Mouse (Mus musculus): ENCODE measurements at regions not wholly inside any gene's neighbourhood (a gene's known extent, or its start where the extent isn't known, plus 50 kb on each side); places are given as distances from the start of the nearest gene placed in this dataset.
"Not testable (repeated sequence)": the region's sequence is repeated elsewhere in the genome, so short reads cannot be mapped to it uniquely, and the experiment has no call there.

DNA sequence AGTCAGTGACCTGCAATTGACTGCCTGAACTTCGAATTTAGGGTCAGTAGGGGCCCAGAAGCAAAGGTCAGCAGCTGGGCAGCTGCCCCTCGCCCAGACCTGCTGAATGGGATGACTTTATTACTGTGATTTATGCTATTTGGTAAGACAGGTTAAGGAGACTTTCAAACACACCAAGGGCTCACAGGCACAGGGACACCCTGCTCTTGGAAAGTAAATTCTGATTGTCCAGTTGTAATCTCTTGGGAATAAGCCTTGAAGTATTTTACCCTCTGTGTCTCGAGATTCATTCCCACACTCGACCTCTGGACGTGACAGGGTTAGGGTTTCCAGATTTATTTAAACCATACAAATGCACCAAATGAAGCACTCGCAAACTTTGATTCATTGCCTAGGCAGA lies 672.4 kb upstream of the Nr2f1 start:
- Histone ChIP-seq H3K9me3 (ENCODE audit: control insufficient read depth, low read length) (no peaks in the 10 kb centered on the region), H3K36me3 (ENCODE audit: control insufficient read depth, insufficient read depth, low read length) (no peaks in the 10 kb centered on the region), H3K9ac (ENCODE audit: low read depth, low read length) (no peak overlapping the region), H3K27me3 (ENCODE audit: control insufficient read depth, insufficient read depth, low read length) (no peaks in the 10 kb centered on the region), H3K27ac (ENCODE audit: low read depth, low read length) (no peak overlapping the region), H3K4me3 (ENCODE audit: low read depth, low read length) (no peak overlapping the region), H3K4me2 (replicated peaks; ENCODE audit: low read depth, low read length) (no peak overlapping the region), H3K4me1 (replicated peaks; ENCODE audit: control insufficient read depth, insufficient read depth, low read length) (no peaks in the 10 kb centered on the region)
- ATAC-seq (ENCODE audit: low FRiP score) = no peak
- peak; percentile 2 for DNase-seq (ENCODE audit: low spot score)
- WGBS = 31% methylated on average over 6 of the region's 6 CpGs

DNA sequence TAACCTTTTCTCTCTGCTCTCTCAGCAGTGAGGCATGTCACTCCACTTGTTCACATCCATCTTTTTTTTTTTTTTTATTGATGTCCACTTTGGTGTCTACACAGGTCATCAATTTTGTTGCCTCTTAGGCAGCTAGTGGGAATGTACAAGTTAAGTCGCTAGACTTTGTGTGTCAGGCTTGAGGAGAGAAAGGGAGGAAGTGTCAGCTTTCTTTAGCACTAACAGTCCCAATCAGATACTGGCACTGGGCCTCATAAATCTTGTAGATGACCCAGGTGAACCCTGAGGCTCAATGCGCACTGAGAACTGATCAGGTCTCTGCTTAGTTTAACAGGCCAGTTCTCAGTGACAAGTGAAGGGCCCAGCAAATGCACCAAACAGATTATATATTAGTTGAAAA lies 671.7 kb upstream of the Nr2f1 start:
- DNase-seq (ENCODE audit: low spot score) (no peak), ATAC-seq (ENCODE audit: low FRiP score) (no peak)
- Histone ChIP-seq H3K27me3 (ENCODE audit: control insufficient read depth, insufficient read depth, low read length) (no peaks in the 10 kb centered on the region), H3K9ac (ENCODE audit: low read depth, low read length) (no peak overlapping the region), H3K4me2 (replicated peaks; ENCODE audit: low read depth, low read length) (no peak overlapping the region), H3K36me3 (ENCODE audit: control insufficient read depth, insufficient read depth, low read length) (no peaks in the 10 kb centered on the region), H3K9me3 (ENCODE audit: control insufficient read depth, low read length) (no peaks in the 10 kb centered on the region), H3K4me3 (ENCODE audit: low read depth, low read length) (no peak overlapping the region), H3K27ac (ENCODE audit: low read depth, low read length) (no peak overlapping the region), H3K4me1 (replicated peaks; ENCODE audit: control insufficient read depth, insufficient read depth, low read length) (no peaks in the 10 kb centered on the region)
- WGBS = 31% methylated on average over 2 of the region's 2 CpGs

DNA sequence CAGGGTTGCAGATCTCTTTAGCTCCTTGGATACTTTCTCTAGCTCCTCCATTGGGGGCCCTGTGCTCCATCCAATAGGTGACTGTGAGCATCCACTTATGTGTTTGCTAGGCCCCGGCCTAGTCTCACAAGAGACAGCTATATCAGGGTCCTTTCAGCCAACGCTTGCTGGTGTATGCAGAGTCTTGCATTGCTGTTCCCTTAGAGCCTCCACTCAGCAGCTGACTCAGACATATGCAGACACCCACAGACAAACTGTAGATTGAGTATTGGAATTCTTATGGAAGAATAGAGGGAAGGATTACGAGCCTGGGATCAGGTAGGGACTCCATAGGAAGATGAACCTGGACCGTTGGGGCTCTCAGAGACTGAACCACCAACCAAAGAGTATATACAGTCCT lies 624.8 kb upstream of the Nr2f1 start:
- DNase-seq (ENCODE audit: low spot score); ATAC-seq (ENCODE audit: low FRiP score); H3K36me3 ChIP-seq (ENCODE audit: control insufficient read depth, insufficient read depth, low read length); H3K4me3 ChIP-seq (ENCODE audit: low read depth, low read length); H3K9me3 ChIP-seq (ENCODE audit: control insufficient read depth, low read length); H3K27ac ChIP-seq (ENCODE audit: low read depth, low read length); H3K4me2 ChIP-seq (replicated peaks; ENCODE audit: low read depth, low read length); H3K9ac ChIP-seq (ENCODE audit: low read depth, low read length); H3K27me3 ChIP-seq (ENCODE audit: control insufficient read depth, insufficient read depth, low read length); H3K4me1 ChIP-seq (replicated peaks; ENCODE audit: control insufficient read depth, insufficient read depth, low read length): not testable (repeated sequence)
- WGBS = 89% methylated on average over 4 of the region's 4 CpGs

DNA sequence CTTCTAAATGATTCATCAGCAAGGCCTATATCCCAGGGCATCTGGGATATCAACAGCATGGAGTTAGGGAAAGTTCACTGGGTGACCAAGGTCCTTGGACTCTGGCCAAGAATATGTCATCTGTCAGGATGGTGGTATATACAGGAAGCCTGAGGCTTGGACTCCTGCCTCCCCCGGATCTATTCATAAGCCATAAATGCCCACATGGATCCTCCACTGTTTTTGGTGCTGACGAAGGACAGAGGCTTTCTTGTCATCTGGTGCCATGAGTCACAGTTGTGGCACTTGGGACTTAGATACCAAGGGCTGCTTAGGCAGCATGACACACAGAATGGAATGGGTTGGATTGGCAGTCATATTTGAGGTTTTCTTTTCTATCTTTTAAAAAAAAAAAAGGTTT lies 610.1 kb upstream of the Nr2f1 start:
- Histone ChIP-seq H3K9me3 (ENCODE audit: control insufficient read depth, low read length) (no peaks in the 10 kb centered on the region), H3K27me3 (ENCODE audit: control insufficient read depth, insufficient read depth, low read length) (no peaks in the 10 kb centered on the region), H3K27ac (ENCODE audit: low read depth, low read length) (no peak overlapping the region), H3K4me2 (replicated peaks; ENCODE audit: low read depth, low read length) (no peak overlapping the region), H3K36me3 (ENCODE audit: control insufficient read depth, insufficient read depth, low read length) (no peaks in the 10 kb centered on the region), H3K4me3 (ENCODE audit: low read depth, low read length) (no peak overlapping the region), H3K9ac (ENCODE audit: low read depth, low read length) (no peak overlapping the region), H3K4me1 (replicated peaks; ENCODE audit: control insufficient read depth, insufficient read depth, low read length) (no peaks in the 10 kb centered on the region)
- 65% methylated on average over 2 of the region's 2 CpGs for WGBS
- ATAC-seq (ENCODE audit: low FRiP score) (0 out of 2 replicates have a peak, but pooled peaks have one; percentile 35), DNase-seq (ENCODE audit: low spot score) (peak; percentile 10)

DNA sequence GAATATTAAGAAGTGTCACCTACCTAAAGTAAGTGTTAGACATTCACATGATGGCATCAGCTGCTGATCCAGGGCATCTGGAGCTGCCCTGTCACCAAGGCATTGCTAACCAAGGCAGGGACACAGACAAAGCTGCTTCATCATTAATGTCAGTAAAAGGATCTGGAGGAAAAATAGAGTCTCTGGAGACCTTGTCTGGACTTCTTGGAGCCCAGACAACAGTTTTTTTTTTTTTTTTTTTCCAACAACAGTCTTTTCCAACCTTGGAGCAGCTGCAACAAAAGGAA lies 603.2 kb upstream of the Nr2f1 start:
- no peak overlapping the region for H3K4me2 ChIP-seq (replicated peaks; ENCODE audit: low read depth, low read length)
- no peak overlapping the region for H3K27ac ChIP-seq (ENCODE audit: low read depth, low read length)
- DNase-seq (ENCODE audit: low spot score) = peak; percentile 2
- no peaks in the 10 kb centered on the region for H3K36me3 ChIP-seq (ENCODE audit: control insufficient read depth, insufficient read depth, low read length)
- no peaks in the 10 kb centered on the region for H3K27me3 ChIP-seq (ENCODE audit: control insufficient read depth, insufficient read depth, low read length)
- ATAC-seq (ENCODE audit: low FRiP score) = 0 out of 2 replicates have a peak, but pooled peaks have one; percentile 57
- H3K9me3 ChIP-seq (ENCODE audit: control insufficient read depth, low read length) = no peaks in the 10 kb centered on the region
- H3K9ac ChIP-seq (ENCODE audit: low read depth, low read length) = no peak overlapping the region
- no peak overlapping the region for H3K4me3 ChIP-seq (ENCODE audit: low read depth, low read length)
- no peaks in the 10 kb centered on the region for H3K4me1 ChIP-seq (replicated peaks; ENCODE audit: control insufficient read depth, insufficient read depth, low read length)

DNA sequence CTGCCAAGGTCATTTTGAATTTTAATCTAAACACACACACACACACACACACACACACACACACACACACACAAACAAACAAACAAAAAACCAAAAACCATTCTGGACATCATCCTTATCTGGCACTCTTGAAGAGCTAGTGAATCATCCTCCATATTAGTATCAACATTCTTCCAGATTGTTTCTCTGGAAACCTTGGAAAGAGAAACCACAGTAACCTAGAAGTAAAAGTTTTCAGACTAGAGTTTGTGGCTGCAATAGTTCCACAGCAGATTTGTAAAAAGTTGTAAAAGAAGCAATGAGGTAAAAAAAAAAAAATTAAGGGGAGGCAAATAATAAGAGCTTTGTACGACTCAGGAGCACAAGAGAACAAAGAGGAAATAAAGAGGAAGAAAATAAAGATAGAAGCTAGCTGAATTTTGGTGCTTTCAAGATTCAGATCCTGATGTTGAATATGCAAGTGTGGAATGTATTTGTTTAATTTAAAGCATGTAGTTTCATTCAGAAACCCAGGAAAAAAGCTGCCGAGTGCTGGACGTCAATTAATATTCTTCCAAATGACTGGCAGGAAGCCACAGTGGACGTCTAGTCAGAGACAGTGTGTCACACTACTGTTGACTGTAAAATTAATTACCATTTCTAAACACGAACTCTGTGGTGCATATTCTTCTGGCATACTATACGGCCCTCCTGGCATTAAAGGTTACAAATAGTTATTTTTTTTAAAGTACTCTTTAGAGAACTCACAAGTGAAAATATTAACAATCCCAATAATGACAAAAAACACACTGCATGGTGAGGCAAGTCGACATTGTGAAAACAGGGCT lies 602.7 kb upstream of the Nr2f1 start:
- H3K4me2 ChIP-seq (replicated peaks; ENCODE audit: low read depth, low read length) = no peak overlapping the region
- 55% methylated on average over 7 of the region's 7 CpGs for WGBS
- H3K4me3 ChIP-seq (ENCODE audit: low read depth, low read length) = no peak overlapping the region
- 0 out of 2 replicates have a peak, but pooled peaks have one; percentile 63 for ATAC-seq (ENCODE audit: low FRiP score)
- no peaks in the 10 kb centered on the region for H3K4me1 ChIP-seq (replicated peaks; ENCODE audit: control insufficient read depth, insufficient read depth, low read length)
- no peaks in the 10 kb centered on the region for H3K27me3 ChIP-seq (ENCODE audit: control insufficient read depth, insufficient read depth, low read length)
- H3K9me3 ChIP-seq (ENCODE audit: control insufficient read depth, low read length) = no peaks in the 10 kb centered on the region
- no peak overlapping the region for H3K27ac ChIP-seq (ENCODE audit: low read depth, low read length)
- no peaks in the 10 kb centered on the region for H3K36me3 ChIP-seq (ENCODE audit: control insufficient read depth, insufficient read depth, low read length)
- no peak for DNase-seq (ENCODE audit: low spot score)
- H3K9ac ChIP-seq (ENCODE audit: low read depth, low read length) = no peak overlapping the region

DNA sequence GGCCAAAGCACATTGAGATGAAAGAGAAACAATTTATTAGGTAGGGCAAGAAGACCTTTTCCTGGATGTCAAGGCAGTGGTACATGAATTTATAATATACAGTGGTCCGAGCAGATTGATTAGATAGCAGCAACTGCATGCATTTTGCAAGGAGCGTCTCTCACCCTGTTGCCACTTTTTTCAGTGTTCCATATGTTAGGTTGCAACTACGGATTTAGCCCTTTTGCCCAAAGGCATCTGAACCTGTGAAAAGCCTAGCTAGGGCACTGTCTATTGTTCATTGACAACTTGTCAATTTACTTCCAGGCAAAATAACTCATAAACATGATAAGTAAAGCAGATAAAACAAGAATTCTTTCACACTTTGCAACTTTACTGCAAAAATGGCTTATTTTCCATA lies 600.1 kb upstream of the Nr2f1 start:
- Histone ChIP-seq H3K4me3 (ENCODE audit: low read depth, low read length) (no peak overlapping the region), H3K27ac (ENCODE audit: low read depth, low read length) (no peak overlapping the region), H3K4me1 (replicated peaks; ENCODE audit: control insufficient read depth, insufficient read depth, low read length) (no peaks in the 10 kb centered on the region), H3K9me3 (ENCODE audit: control insufficient read depth, low read length) (no peaks in the 10 kb centered on the region), H3K9ac (ENCODE audit: low read depth, low read length) (no peak overlapping the region), H3K4me2 (replicated peaks; ENCODE audit: low read depth, low read length) (no peak overlapping the region), H3K36me3 (ENCODE audit: control insufficient read depth, insufficient read depth, low read length) (no peaks in the 10 kb centered on the region), H3K27me3 (ENCODE audit: control insufficient read depth, insufficient read depth, low read length) (no peaks in the 10 kb centered on the region)
- ATAC-seq (ENCODE audit: low FRiP score) (no peak), DNase-seq (ENCODE audit: low spot score) (no peak)
- WGBS = 78% methylated on average over 3 of the region's 3 CpGs

DNA sequence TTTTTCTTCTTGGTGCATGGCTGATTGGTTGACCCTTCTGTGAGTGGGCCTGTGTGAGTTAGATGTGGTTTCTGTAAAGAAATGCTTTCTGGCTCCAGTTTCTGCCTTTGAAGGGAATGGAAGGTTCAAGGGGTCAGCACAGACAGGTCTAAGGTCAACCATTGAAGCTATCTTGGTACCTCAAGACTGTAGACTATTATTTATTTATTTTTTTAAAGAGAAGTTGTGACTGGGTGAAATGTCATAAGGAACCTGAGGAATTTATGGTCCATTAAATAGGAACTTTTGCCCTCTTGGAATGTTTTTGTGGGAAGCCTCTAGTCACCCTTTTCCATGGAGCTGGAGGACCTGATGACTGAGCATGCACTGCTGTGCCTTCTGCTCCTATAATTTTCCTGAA lies 595.7 kb upstream of the Nr2f1 start:
- Histone ChIP-seq H3K4me2 (replicated peaks; ENCODE audit: low read depth, low read length) (no peak overlapping the region), H3K9me3 (ENCODE audit: control insufficient read depth, low read length) (no peaks in the 10 kb centered on the region), H3K36me3 (ENCODE audit: control insufficient read depth, insufficient read depth, low read length) (no peaks in the 10 kb centered on the region), H3K4me1 (replicated peaks; ENCODE audit: control insufficient read depth, insufficient read depth, low read length) (no peaks in the 10 kb centered on the region), H3K27me3 (ENCODE audit: control insufficient read depth, insufficient read depth, low read length) (no peaks in the 10 kb centered on the region), H3K9ac (ENCODE audit: low read depth, low read length) (no peak overlapping the region), H3K4me3 (ENCODE audit: low read depth, low read length) (no peak overlapping the region), H3K27ac (ENCODE audit: low read depth, low read length) (no peak overlapping the region)
- DNase-seq (ENCODE audit: low spot score) (no peak), ATAC-seq (ENCODE audit: low FRiP score) (no peak)

DNA sequence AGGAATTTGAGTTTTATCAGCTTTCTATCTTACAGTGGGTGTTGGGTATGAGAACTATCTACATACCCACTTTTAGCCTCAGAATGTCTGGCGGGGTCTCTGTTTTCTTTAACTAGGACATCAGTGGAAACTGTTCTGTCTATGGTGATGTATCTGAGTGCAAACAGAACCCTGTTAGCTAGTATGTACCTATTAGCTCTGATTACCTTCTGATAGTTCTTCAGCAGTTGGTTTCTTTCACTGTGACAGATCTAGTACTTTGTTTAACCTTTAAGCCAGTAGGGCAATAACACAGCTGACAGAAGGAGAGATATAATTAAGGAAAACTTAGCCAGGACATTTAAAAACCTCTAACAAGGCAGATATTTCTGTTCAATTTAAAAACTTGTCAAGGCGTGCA lies 584.7 kb upstream of the Nr2f1 start:
- H3K9ac ChIP-seq (ENCODE audit: low read depth, low read length) = no peak overlapping the region
- WGBS = 83% methylated on average over 2 of the region's 2 CpGs
- no peaks in the 10 kb centered on the region for H3K36me3 ChIP-seq (ENCODE audit: control insufficient read depth, insufficient read depth, low read length)
- DNase-seq (ENCODE audit: low spot score) = no peak
- H3K4me2 ChIP-seq (replicated peaks; ENCODE audit: low read depth, low read length) = no peak overlapping the region
- ATAC-seq (ENCODE audit: low FRiP score) = no peak
- no peak overlapping the region for H3K27ac ChIP-seq (ENCODE audit: low read depth, low read length)
- no peaks in the 10 kb centered on the region for H3K4me1 ChIP-seq (replicated peaks; ENCODE audit: control insufficient read depth, insufficient read depth, low read length)
- no peaks in the 10 kb centered on the region for H3K9me3 ChIP-seq (ENCODE audit: control insufficient read depth, low read length)
- no peaks in the 10 kb centered on the region for H3K27me3 ChIP-seq (ENCODE audit: control insufficient read depth, insufficient read depth, low read length)
- no peak overlapping the region for H3K4me3 ChIP-seq (ENCODE audit: low read depth, low read length)
